Mouse (Mus musculus) stomach, postnatal 0 days (tissue): Measurements from ENCODE around the gene Rassf4.

Experiments
- CTCF ChIP-seq: IDR thresholded peaks from 2 replicates; pipeline ENCODE4 v1.5.1; 2016; ENCODE audit warnings: antibody characterized with exemption, low read depth, mild to moderate bottlenecking, moderate library complexity
- EP300 ChIP-seq: optimal IDR thresholded peaks from 2 replicates; pipeline ENCODE3; 2016; ENCODE audit warnings: antibody characterized with exemption

GRCm38 (mm10) chr6:116653684-116654454, 19.9 kb downstream of the Rassf4 start:
- peak; percentile 91 for TF ChIP-seq CTCF
- no peak for TF ChIP-seq EP300
